Mouse (Mus musculus) liver, embryonic 14.5 days (tissue): Measurements from ENCODE around the gene Hand2.

ENCODE experiments used
- CTCF ChIP-seq: IDR thresholded peaks from 2 replicates; pipeline ENCODE4 v1.5.1; 2016; ENCODE audit warnings: antibody characterized with exemption, low read depth, control low read depth
- EP300 ChIP-seq: IDR thresholded peaks from 2 replicates; pipeline ENCODE4 v1.6.1; 2016; ENCODE audit warnings: antibody characterized with exemption, low read depth

DNA sequence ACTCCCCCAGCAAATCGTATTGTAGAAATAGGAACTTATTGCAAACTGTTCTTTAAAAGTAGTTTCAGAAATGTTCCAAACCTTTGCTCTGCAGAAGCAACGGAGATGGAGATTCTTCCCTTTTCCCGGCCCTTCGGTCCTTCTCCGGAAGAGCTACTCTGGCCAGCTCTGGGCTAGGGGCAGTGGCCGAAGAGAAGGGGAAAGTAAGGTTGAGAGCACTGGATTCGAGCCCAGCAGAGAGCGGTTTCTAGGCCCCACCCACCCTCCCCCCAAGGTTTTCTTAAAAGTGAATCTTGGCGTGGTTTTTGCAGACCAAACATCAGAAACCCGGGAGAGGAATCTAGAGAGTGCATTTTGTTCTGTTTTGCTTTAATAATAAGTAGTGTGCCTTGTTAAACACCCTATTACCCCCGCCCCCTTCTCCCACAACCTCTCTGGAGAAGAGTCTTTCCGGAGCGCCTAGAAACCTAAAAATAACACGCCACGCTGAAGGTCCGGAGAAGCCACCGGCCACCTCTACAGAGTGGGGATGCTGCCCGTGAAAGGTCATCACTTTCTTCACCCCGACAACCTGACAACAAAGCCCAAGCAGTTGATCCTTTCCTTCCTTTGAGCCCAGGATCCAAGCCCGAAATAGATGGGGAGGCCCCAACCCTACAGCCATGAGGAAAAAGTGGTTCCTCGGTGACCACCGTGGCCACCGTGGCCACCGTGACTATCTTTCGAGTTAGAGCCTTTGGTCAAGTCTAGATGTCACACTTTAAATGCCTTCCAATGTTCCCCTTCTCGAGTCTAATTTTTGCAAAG lies 12.1 kb downstream of the Hand2 start:
- no peak for TF ChIP-seq CTCF
- no peak for TF ChIP-seq EP300
